Mouse (Mus musculus) ES-CJ7 (cell line): ENCODE measurements at regions not wholly inside any gene's neighbourhood (a gene's known extent, or its start where the extent isn't known, plus 50 kb on each side); places are given as distances from the start of the nearest gene placed in this dataset.
A peak's percentile ranks its signal among the peaks of the same experiment; 100 is the strongest.

Source experiments
- DNase-seq: peaks from one replicate; pipeline ENCODE4 v3.0.0; 2011; ENCODE audit warnings: low read depth, low spot score

GRCm38 (mm10) chr1:193578661-193579175, 208.6 kb upstream of the Camk1g start:
- no peak for DNase-seq

- DNase-seq: no peak
These were observed 207.7 kb upstream of the Camk1g start for GRCm38 (mm10) chr1:193577821-193578220.

- DNase-seq: peak; percentile 94
These were observed 206.1 kb upstream of the Camk1g start for GRCm38 (mm10) chr1:193575986-193576713.

GRCm38 (mm10) chr1:193572827-193573226, 202.7 kb upstream of the Camk1g start:
- DNase-seq: no peak

GRCm38 (mm10) chr1:193572411-193572810, 202.3 kb upstream of the Camk1g start:
- DNase-seq: no peak

GRCm38 (mm10) chr1:193571088-193571487, 201.0 kb upstream of the Camk1g start:
- DNase-seq: no peak

- no peak for DNase-seq
These were observed 198.6 kb upstream of the Camk1g start for GRCm38 (mm10) chr1:193568586-193569174.

- no peak for DNase-seq
These were observed 197.1 kb upstream of the Camk1g start for GRCm38 (mm10) chr1:193567217-193567616.

- DNase-seq: no peak
These were observed 194.1 kb upstream of the Camk1g start for GRCm38 (mm10) chr1:193564225-193564624.

- no peak for DNase-seq
These were observed 192.1 kb upstream of the Camk1g start for GRCm38 (mm10) chr1:193562242-193562641.

GRCm38 (mm10) chr1:193558122-193558521, 188.0 kb upstream of the Camk1g start:
- no peak for DNase-seq

- DNase-seq: no peak
These were observed 184.6 kb upstream of the Camk1g start for GRCm38 (mm10) chr1:193554731-193555130.

- no peak for DNase-seq
These were observed 182.2 kb upstream of the Camk1g start for GRCm38 (mm10) chr1:193552348-193552747.

- DNase-seq: no peak
These were observed 181.2 kb upstream of the Camk1g start for GRCm38 (mm10) chr1:193551340-193551739.

GRCm38 (mm10) chr1:193550761-193551160, 180.7 kb upstream of the Camk1g start:
- peak; percentile 27 for DNase-seq

GRCm38 (mm10) chr1:193547356-193547755, 177.3 kb upstream of the Camk1g start:
- peak; percentile 72 for DNase-seq

GRCm38 (mm10) chr1:193546044-193546432, 175.9 kb upstream of the Camk1g start:
- no peak for DNase-seq

GRCm38 (mm10) chr1:193545406-193546043, 175.4 kb upstream of the Camk1g start:
- no peak for DNase-seq

- DNase-seq: no peak
These were observed 174.7 kb upstream of the Camk1g start for GRCm38 (mm10) chr1:193544804-193545203.

- no peak for DNase-seq
These were observed 173.7 kb upstream of the Camk1g start for GRCm38 (mm10) chr1:193543834-193544233.

- DNase-seq: no peak
These were observed 173.2 kb upstream of the Camk1g start for GRCm38 (mm10) chr1:193543284-193543683.

GRCm38 (mm10) chr1:193541934-193542580, 172.0 kb upstream of the Camk1g start:
- DNase-seq: peak; percentile 79
